Mouse (Mus musculus) erythroblast, embryonic 14.5 days (primary cell): ENCODE results near the gene Olfml2b.

Experiments used
- GATA1 ChIP-seq: IDR thresholded peaks from 2 replicates; pipeline ENCODE4 v1.6.1; 2012; ENCODE audit warnings: low read length, inconsistent platforms, mixed read lengths
- TAL1 ChIP-seq: IDR thresholded peaks from 3 replicates; pipeline ENCODE4 v1.6.1; 2012; ENCODE audit warnings: low read length, inconsistent platforms, mixed read lengths

GRCm38 (mm10) chr1:170704103-170704502 lies 59.8 kb downstream of the Olfml2b start:
- TF ChIP-seq GATA1 (no peak), TAL1 (no peak)
